In genomic region chr13:95679491-95679941, GRCm38 (mm10) we compare ENCODE assay signal across 15 mouse cellular contexts. TPM values are rescaled to one million over a fixed set of nuclear protein-coding genes. Genes with fewer than 3 reads are reported as not detected.
DNase-seq lines count a peak whose midpoint lies in the region; ATAC-seq lines count a peak whose summit lies in the region.
"Had no signal": no experiment of that assay in that cellular context is flagged by ENCODE, and none has a peak within 500 bp of the region (broad histone marks: within the 10 kb centered on the region; RNA-seq: fewer than 3 reads in every experiment).

No protein-coding gene starts in this region.

- no peak for DNase-seq in heart, embryonic 10.5 days (ENCODE audit: low spot score)
- no peak for DNase-seq in heart, adult 18-20 months
- peak; percentile 16 to 48 for DNase-seq in spleen, postnatal 36 days (ENCODE audit: low spot score in 2 of 2)
- DNase-seq in spleen, adult 18-20 months: no peak
- DNase-seq in frontal cortex, postnatal 36 days (ENCODE audit: low spot score in 2 of 2): no peak
- DNase-seq in limb, embryonic 10.5 days (ENCODE audit: low spot score): no peak
- DNase-seq: adrenal gland, postnatal 25 days; cerebellum, adult 18-20 months; embryo, embryonic 11 days; kidney, postnatal 25 days; lung, adult 2 months; thymus, postnatal 4 days had no signal

- no peaks in the 10 kb centered on the region for H3K9me3 ChIP-seq in heart, embryonic 10.5 days
- no peaks in the 10 kb centered on the region for H3K9me3 ChIP-seq in liver, embryonic 12.5 days (replicated peaks)
- H3K9me3 ChIP-seq in stomach, embryonic 15.5 days: no peaks in the 10 kb centered on the region
- H3K9me3 ChIP-seq in limb, embryonic 10.5 days (replicated peaks): no peaks in the 10 kb centered on the region

- 40% methylated on average over 4 of the region's 4 CpGs for WGBS in heart, embryonic 10.5 days
- WGBS in liver, embryonic 12.5 days (ENCODE audit: insufficient replicate concordance): 23% methylated on average over 4 of the region's 4 CpGs
- WGBS in stomach, embryonic 15.5 days: 78% methylated on average over 4 of the region's 4 CpGs
- WGBS in limb, embryonic 10.5 days: 84% methylated on average over 4 of the region's 4 CpGs

- H3K27me3 ChIP-seq in heart, embryonic 10.5 days (ENCODE audit: insufficient read depth, poor library complexity, severe bottlenecking): no peaks in the 10 kb centered on the region
- no peaks in the 10 kb centered on the region for H3K27me3 ChIP-seq in liver, embryonic 12.5 days (replicated peaks)
- H3K27me3 ChIP-seq in stomach, embryonic 15.5 days (replicated peaks): no peaks in the 10 kb centered on the region
- H3K27me3 ChIP-seq in limb, embryonic 10.5 days (ENCODE audit: low read depth, poor library complexity, severe bottlenecking): no peaks in the 10 kb centered on the region

- peak overlapping the region; percentile 48 for H3K4me2 ChIP-seq in liver, embryonic 12.5 days
- H3K4me2 ChIP-seq in stomach, embryonic 15.5 days: no peak overlapping the region
- H3K4me2 ChIP-seq: midbrain, embryonic 11.5 days had no signal

- no peak overlapping the region for H3K4me3 ChIP-seq in heart, embryonic 10.5 days
- 0 out of 2 replicates have a peak overlapping the region, but pooled peaks have one; percentile 11 for H3K4me3 ChIP-seq in liver, embryonic 12.5 days
- no peak overlapping the region for H3K4me3 ChIP-seq in stomach, embryonic 15.5 days (replicated peaks)
- no peak overlapping the region for H3K4me3 ChIP-seq in limb, embryonic 10.5 days

- H3K27ac ChIP-seq in heart, embryonic 10.5 days: peak overlapping the region; percentile 26; the same call in 1 of the 2 replicates
- H3K27ac ChIP-seq in liver, embryonic 12.5 days: peak overlapping the region; percentile 98
- H3K27ac ChIP-seq in stomach, embryonic 15.5 days: no peak overlapping the region
- no peak overlapping the region for H3K27ac ChIP-seq in limb, embryonic 10.5 days

- H3K9ac ChIP-seq in liver, embryonic 12.5 days: peak overlapping the region; percentile 63
- H3K9ac ChIP-seq in stomach, embryonic 15.5 days: no peak overlapping the region

- ATAC-seq in liver, embryonic 12.5 days: peak; percentile 98
- ATAC-seq in stomach, embryonic 15.5 days (ENCODE audit: insufficient read depth, low FRiP score, low read depth): peak; percentile 97

- H3K4me1 ChIP-seq in heart, embryonic 10.5 days: peaks cover 4% of the 10 kb centered on the region; the same call in 1 of the 2 replicates
- peaks cover 62% of the 10 kb centered on the region for H3K4me1 ChIP-seq in liver, embryonic 12.5 days
- H3K4me1 ChIP-seq in stomach, embryonic 15.5 days: no peaks in the 10 kb centered on the region
- no peaks in the 10 kb centered on the region for H3K4me1 ChIP-seq in limb, embryonic 10.5 days

- H3K36me3 ChIP-seq in heart, embryonic 10.5 days: 0 out of 2 replicates have a peak, but pooled peaks cover 2% of the 10 kb centered on the region
- H3K36me3 ChIP-seq in liver, embryonic 12.5 days: peaks cover 18% of the 10 kb centered on the region
- H3K36me3 ChIP-seq in stomach, embryonic 15.5 days: peaks cover 7% of the 10 kb centered on the region; the same call in 1 of the 2 replicates
- peaks cover 13% of the 10 kb centered on the region; the same call in 1 of the 2 replicates for H3K36me3 ChIP-seq in limb, embryonic 10.5 days

RNA-seq across cellular contexts. Expression of gene F2rl2, which starts 17.1 kb away (rescaled TPM):
- polyA plus RNA-seq in heart, embryonic 10.5 days (2016; fragmentation: Nextera tagmentation; extraction: Ambion mirVana): 2.6 and 4.8 TPM in 2 replicates
- total RNA-seq in heart, adult 18-20 months (2021): under 1 TPM; 0.15 to 0.20 TPM
- polyA plus RNA-seq in liver, embryonic 12.5 days (2016; fragmentation: Nextera tagmentation; extraction: Ambion mirVana): 22.0 and 23.5 TPM in 2 replicates
- polyA plus RNA-seq in stomach, embryonic 15.5 days (2015; fragmentation: Nextera tagmentation; extraction: Ambion mirVana): 0.42 and 0.67 TPM in 2 replicates
- polyA plus RNA-seq in limb, embryonic 10.5 days (2016; fragmentation: Nextera tagmentation; extraction: Ambion mirVana): 1.1 and 1.4 TPM in 2 replicates
- total RNA-seq: adrenal gland, postnatal 25 days had no signal

Comparison
In these comparisons a context has a peak if more than half of its experiments do, and no peak if none do; other contexts are left out.
1. DNase-seq: peak in spleen, postnatal 36 days (2 of 2); none in heart, embryonic 10.5 days (single experiment), heart, adult 18-20 months (0 of 2), spleen, adult 18-20 months (0 of 2), frontal cortex, postnatal 36 days (0 of 2) and limb, embryonic 10.5 days (single experiment).
2. H3K27ac ChIP-seq: peak in heart, embryonic 10.5 days (single experiment) and liver, embryonic 12.5 days (single experiment); none in stomach, embryonic 15.5 days (single experiment) and limb, embryonic 10.5 days (single experiment).